Mouse (Mus musculus): Measurements from ENCODE around the gene Ikzf2. TPM values are rescaled to one million over a fixed set of nuclear protein-coding genes. Genes with fewer than 3 reads are reported as not detected.

Gene Ikzf2
- total and polyA plus RNA-seq, 2 experiments from 2014 or later: 0.94 to 4.0 TPM

GRCm38 (mm10) chr1:69685049-69685889 lies 1.8 kb downstream of the Ikzf2 start:
- 2% methylated on average over 11 of the region's 11 CpGs for WGBS
- H3K36me3 ChIP-seq (ENCODE audit: insufficient read depth, low read length): no peaks in the 10 kb centered on the region

DNA sequence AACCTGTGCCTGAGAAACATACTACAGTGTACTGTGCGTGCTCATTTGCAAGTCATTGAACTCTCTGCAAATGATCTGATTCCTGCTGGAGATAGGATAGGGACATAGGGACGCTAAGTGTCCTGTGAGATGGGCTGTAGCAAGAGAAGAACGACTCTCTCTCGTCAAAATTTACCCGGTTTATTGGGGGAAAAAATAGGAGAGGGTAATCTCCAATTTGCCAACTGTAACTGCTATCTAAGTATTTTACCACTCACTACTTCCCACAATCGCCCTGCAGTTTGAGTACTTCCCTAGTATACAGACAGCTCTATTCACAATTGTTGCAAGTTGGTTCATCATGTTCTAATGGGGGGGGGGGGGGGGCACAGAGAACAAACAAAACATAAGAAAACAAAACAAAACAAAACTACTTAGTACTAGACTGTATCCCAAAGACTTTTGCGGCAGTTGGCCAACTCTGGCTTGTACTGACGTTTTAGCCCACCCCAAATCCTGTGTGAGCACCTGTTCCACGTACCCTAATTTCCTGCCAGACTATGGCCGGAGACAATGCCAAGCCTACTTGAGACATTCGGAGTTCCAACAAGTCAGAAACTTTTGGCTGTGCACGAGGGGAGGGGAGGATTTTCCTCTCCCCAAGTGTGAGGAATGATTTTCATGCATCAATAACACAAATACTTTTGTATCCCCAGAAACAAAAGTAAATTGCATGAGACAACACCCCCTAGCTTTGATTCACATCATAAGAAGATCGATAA lies 2.6 kb downstream of the Ikzf2 start:
- Histone ChIP-seq H3K4me1 (ENCODE audit: insufficient read depth, low read length) (0 out of 2 replicates have a peak, but pooled peaks cover 3% of the 10 kb centered on the region), H3K36me3 (ENCODE audit: insufficient read depth, low read length) (no peaks in the 10 kb centered on the region), H3K9me3 (ENCODE audit: low read length) (no peaks in the 10 kb centered on the region), H3K4me2 (ENCODE audit: low read depth, low read length) (peak overlapping the region; percentile 90), H3K27me3 (ENCODE audit: insufficient read depth, low read length) (no peaks in the 10 kb centered on the region), H3K4me3 (ENCODE audit: low read length) (peak overlapping the region; percentile 64), H3K9ac (replicated peaks; ENCODE audit: low read length) (0 out of 2 replicates have a peak overlapping the region, but pooled peaks have one; percentile 30), H3K27ac (no peak overlapping the region)
- no peak for TF ChIP-seq CTCF (IDR thresholded peaks at IDR 0.05; ENCODE audit: low read depth)
- WGBS: 26% methylated on average over 13 of the region's 13 CpGs
- DNase-seq (ENCODE audit: low spot score) (no peak), ATAC-seq (no peak)

More at GRCm38 (mm10) chr1:69685049-69685889, 1.8 kb downstream of the Ikzf2 start:
- Histone ChIP-seq H3K9ac (replicated peaks; ENCODE audit: low read length) (0 out of 2 replicates have a peak overlapping the region, but pooled peaks have one; percentile 30), H3K4me3 (ENCODE audit: low read length) (peak overlapping the region; percentile 64), H3K27ac (peak overlapping the region; percentile 36; the same call in 1 of the 2 replicates), H3K4me1 (ENCODE audit: insufficient read depth, low read length) (0 out of 2 replicates have a peak, but pooled peaks cover 3% of the 10 kb centered on the region), H3K4me2 (ENCODE audit: low read depth, low read length) (peak overlapping the region; percentile 90), H3K9me3 (ENCODE audit: low read length) (no peaks in the 10 kb centered on the region), H3K27me3 (ENCODE audit: insufficient read depth, low read length) (no peaks in the 10 kb centered on the region)
- ATAC-seq (no peak), DNase-seq (ENCODE audit: low spot score) (no peak)
- TF ChIP-seq CTCF (IDR thresholded peaks at IDR 0.05; ENCODE audit: low read depth): no peak

DNA sequence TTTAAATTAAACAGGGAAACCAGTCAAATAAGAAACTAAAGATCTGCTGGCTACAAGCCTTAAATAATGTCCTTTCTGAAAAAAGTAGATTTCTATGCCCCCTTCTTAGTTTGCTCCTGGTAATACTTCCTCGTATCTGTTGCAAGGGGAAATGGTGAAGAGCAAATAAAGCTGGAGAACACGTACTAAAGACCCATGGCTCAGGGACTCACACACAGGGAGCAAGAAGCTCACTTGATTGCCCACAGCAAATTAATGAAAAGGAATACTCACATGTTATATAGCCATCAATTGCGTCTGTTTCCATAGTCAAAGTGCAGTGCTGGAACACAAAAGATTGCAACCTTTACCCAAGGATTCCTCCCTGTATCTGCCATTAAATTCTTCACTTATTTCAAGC lies 3.2 kb downstream of the Ikzf2 start:
- 64% methylated on average over 3 of the region's 3 CpGs for WGBS
- H3K4me2 ChIP-seq (ENCODE audit: low read depth, low read length): peak overlapping the region; percentile 90
- H3K9me3 ChIP-seq (ENCODE audit: low read length): no peaks in the 10 kb centered on the region
- ATAC-seq: no peak
- no peak for TF ChIP-seq CTCF (IDR thresholded peaks at IDR 0.05; ENCODE audit: low read depth)
- H3K9ac ChIP-seq (replicated peaks; ENCODE audit: low read length): no peak overlapping the region
- no peak overlapping the region for H3K27ac ChIP-seq
- H3K4me1 ChIP-seq (ENCODE audit: insufficient read depth, low read length): 0 out of 2 replicates have a peak, but pooled peaks cover 3% of the 10 kb centered on the region
- H3K36me3 ChIP-seq (ENCODE audit: insufficient read depth, low read length): no peaks in the 10 kb centered on the region
- H3K27me3 ChIP-seq (ENCODE audit: insufficient read depth, low read length): no peaks in the 10 kb centered on the region
- DNase-seq (ENCODE audit: low spot score): no peak
- no peak overlapping the region for H3K4me3 ChIP-seq (ENCODE audit: low read length)

DNA sequence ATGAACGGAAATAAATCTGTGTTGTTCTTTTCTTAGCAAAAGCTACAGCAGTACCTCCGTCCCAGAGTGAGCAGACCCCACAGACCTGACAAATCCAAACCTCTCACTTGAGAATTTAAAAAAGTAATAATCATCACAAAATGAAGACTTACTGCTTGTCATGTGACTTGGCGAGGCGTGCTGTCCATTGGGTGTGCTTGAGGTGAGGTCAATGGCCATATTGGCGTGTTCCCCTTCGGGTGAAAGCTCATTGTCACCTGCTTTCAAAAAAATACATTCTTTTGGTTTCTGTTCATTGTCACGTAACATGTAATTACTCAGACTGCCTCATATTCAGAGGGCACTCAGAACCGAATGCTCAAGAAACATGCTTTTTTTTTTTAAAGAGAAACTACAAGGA lies 4.0 kb downstream of the Ikzf2 start:
- DNase-seq (ENCODE audit: low spot score): no peak
- Histone ChIP-seq H3K36me3 (ENCODE audit: insufficient read depth, low read length) (no peaks in the 10 kb centered on the region), H3K4me1 (ENCODE audit: insufficient read depth, low read length) (0 out of 2 replicates have a peak, but pooled peaks cover 3% of the 10 kb centered on the region), H3K27me3 (ENCODE audit: insufficient read depth, low read length) (no peaks in the 10 kb centered on the region), H3K9ac (replicated peaks; ENCODE audit: low read length) (no peak overlapping the region), H3K4me3 (ENCODE audit: low read length) (no peak overlapping the region), H3K27ac (no peak overlapping the region), H3K4me2 (ENCODE audit: low read depth, low read length) (no peak overlapping the region), H3K9me3 (ENCODE audit: low read length) (no peaks in the 10 kb centered on the region)
- 90% methylated on average over 8 of the region's 8 CpGs for WGBS
- ATAC-seq: no peak
- TF ChIP-seq CTCF (IDR thresholded peaks at IDR 0.05; ENCODE audit: low read depth): no peak

GRCm38 (mm10) chr1:69682261-69682660 lies 4.8 kb downstream of the Ikzf2 start:
- H3K27me3 ChIP-seq (ENCODE audit: insufficient read depth, low read length): no peaks in the 10 kb centered on the region
- no peaks in the 10 kb centered on the region for H3K36me3 ChIP-seq (ENCODE audit: insufficient read depth, low read length)
- no peak for DNase-seq (ENCODE audit: low spot score)
- no peak overlapping the region for H3K9ac ChIP-seq (replicated peaks; ENCODE audit: low read length)
- 85% methylated on average over 3 of the region's 3 CpGs for WGBS
- no peaks in the 10 kb centered on the region for H3K9me3 ChIP-seq (ENCODE audit: low read length)
- 0 out of 2 replicates have a peak, but pooled peaks cover 3% of the 10 kb centered on the region for H3K4me1 ChIP-seq (ENCODE audit: insufficient read depth, low read length)
- no peak for ATAC-seq
- no peak overlapping the region for H3K4me2 ChIP-seq (ENCODE audit: low read depth, low read length)
- no peak overlapping the region for H3K27ac ChIP-seq
- TF ChIP-seq CTCF (IDR thresholded peaks at IDR 0.05; ENCODE audit: low read depth): no peak
- H3K4me3 ChIP-seq (ENCODE audit: low read length): no peak overlapping the region

DNA sequence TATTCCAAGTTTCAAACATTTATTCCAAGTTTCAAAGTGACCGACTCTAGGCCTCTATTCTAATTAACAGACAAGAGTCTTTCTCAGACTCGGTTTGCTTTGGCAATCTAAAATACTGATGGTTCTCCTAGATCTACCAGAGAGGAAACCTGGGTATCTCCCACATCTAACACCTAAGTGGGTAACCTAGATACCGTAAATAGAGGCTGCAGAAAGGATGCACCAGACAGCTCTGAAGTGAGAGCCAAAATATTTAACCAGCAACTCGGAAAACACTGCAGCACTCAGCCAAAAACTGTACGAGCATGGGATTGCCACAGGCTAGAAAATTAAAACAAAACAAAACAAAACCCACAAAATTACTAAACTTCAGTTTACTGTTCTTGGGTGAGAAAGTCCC lies 6.0 kb downstream of the Ikzf2 start:
- H3K4me1 ChIP-seq (ENCODE audit: insufficient read depth, low read length): 0 out of 2 replicates have a peak, but pooled peaks cover 3% of the 10 kb centered on the region
- 74% methylated on average over 5 of the region's 5 CpGs for WGBS
- H3K36me3 ChIP-seq (ENCODE audit: insufficient read depth, low read length): no peaks in the 10 kb centered on the region
- no peaks in the 10 kb centered on the region for H3K27me3 ChIP-seq (ENCODE audit: insufficient read depth, low read length)
- H3K9ac ChIP-seq (replicated peaks; ENCODE audit: low read length): no peak overlapping the region
- DNase-seq (ENCODE audit: low spot score) (no peak), ATAC-seq (no peak)
- H3K4me2 ChIP-seq (ENCODE audit: low read depth, low read length): no peak overlapping the region
- no peak for TF ChIP-seq CTCF (IDR thresholded peaks at IDR 0.05; ENCODE audit: low read depth)
- H3K9me3 ChIP-seq (ENCODE audit: low read length): no peaks in the 10 kb centered on the region
- H3K27ac ChIP-seq: no peak overlapping the region
- no peak overlapping the region for H3K4me3 ChIP-seq (ENCODE audit: low read length)
